Mouse (Mus musculus): ENCODE measurements around the gene Dph7. TPM values are rescaled to one million over a fixed set of nuclear protein-coding genes. Genes with fewer than 3 reads are reported as not detected.

The Dph7 gene
- not detected in 2 replicates for polyA plus RNA-seq (2012; ENCODE audit: insufficient read depth, insufficient read length, low replicate concordance, missing spikeins)

GRCm38 (mm10) chr2:24962304-24963000 lies at the start of gene Dph7:
Dph7 (plus strand) TSS chr2:24962400.
- TF ChIP-seq POLR2A (IDR thresholded peaks at IDR 0.05; ENCODE audit: insufficient read depth, low read depth, low read length) (peak; percentile 58), CTCF (IDR thresholded peaks at IDR 0.05; ENCODE audit: insufficient read depth, low read depth, low read length) (peak; percentile 92)
- Histone ChIP-seq H3K27ac (ENCODE audit: insufficient read depth, low read depth, low read length) (peak within 1 kb of the TSS; percentile 19; the same call in 1 of the 2 replicates), H3K4me3 (ENCODE audit: insufficient read depth, low read depth, low read length) (peak within 1 kb of the TSS; percentile 85), H3K4me1 (ENCODE audit: control insufficient read depth, insufficient read depth, low read length) (peaks cover 2% of the 10 kb centered on the region; the same call in 1 of the 2 replicates)
- under 1% methylated on average over 28 of the region's 28 CpGs for WGBS

- Histone ChIP-seq H3K4me3 (ENCODE audit: insufficient read depth, low read depth, low read length) (no peak overlapping the region), H3K27ac (ENCODE audit: insufficient read depth, low read depth, low read length) (no peak overlapping the region), H3K4me1 (ENCODE audit: control insufficient read depth, insufficient read depth, low read length) (no peaks in the 10 kb centered on the region)
- TF ChIP-seq CTCF (IDR thresholded peaks at IDR 0.05; ENCODE audit: insufficient read depth, low read depth, low read length) (no peak), POLR2A (IDR thresholded peaks at IDR 0.05; ENCODE audit: insufficient read depth, low read depth, low read length) (no peak)
These were observed 49.6 kb upstream of the Dph7 start for GRCm38 (mm10) chr2:24912589-24912988.

- H3K27ac ChIP-seq (ENCODE audit: insufficient read depth, low read depth, low read length) = no peak overlapping the region
- TF ChIP-seq POLR2A (IDR thresholded peaks at IDR 0.05; ENCODE audit: insufficient read depth, low read depth, low read length) (no peak), CTCF (IDR thresholded peaks at IDR 0.05; ENCODE audit: insufficient read depth, low read depth, low read length) (no peak)
- H3K4me1 ChIP-seq (ENCODE audit: control insufficient read depth, insufficient read depth, low read length) = no peaks in the 10 kb centered on the region
- 65% methylated on average over 3 of the region's 3 CpGs for WGBS
- H3K4me3 ChIP-seq (ENCODE audit: insufficient read depth, low read depth, low read length) = no peak overlapping the region
These were observed 47.4 kb upstream of the Dph7 start for GRCm38 (mm10) chr2:24914762-24915161.

- Histone ChIP-seq H3K4me3 (ENCODE audit: insufficient read depth, low read depth, low read length) (peak within 1 kb of the TSS; percentile 92), H3K27ac (ENCODE audit: insufficient read depth, low read depth, low read length) (peak within 1 kb of the TSS; percentile 82), H3K4me1 (ENCODE audit: control insufficient read depth, insufficient read depth, low read length) (no peaks in the 10 kb centered on the region)
- 1% methylated on average over 112 of the region's 112 CpGs for WGBS
- TF ChIP-seq POLR2A (IDR thresholded peaks at IDR 0.05; ENCODE audit: insufficient read depth, low read depth, low read length) (peak; percentile 78), CTCF (IDR thresholded peaks at IDR 0.05; ENCODE audit: insufficient read depth, low read depth, low read length) (no peak)
These were observed 43.0 kb upstream of the Dph7 start, which contains the start of gene Ehmt1 for GRCm38 (mm10) chr2:24918930-24919838. Ehmt1 (minus strand) TSS chr2:24919614.

- TF ChIP-seq CTCF (IDR thresholded peaks at IDR 0.05; ENCODE audit: insufficient read depth, low read depth, low read length) (no peak), POLR2A (IDR thresholded peaks at IDR 0.05; ENCODE audit: insufficient read depth, low read depth, low read length) (no peak)
- Histone ChIP-seq H3K4me3 (ENCODE audit: insufficient read depth, low read depth, low read length) (peak overlapping the region; percentile 92), H3K27ac (ENCODE audit: insufficient read depth, low read depth, low read length) (peak overlapping the region; percentile 82), H3K4me1 (ENCODE audit: control insufficient read depth, insufficient read depth, low read length) (no peaks in the 10 kb centered on the region)
- WGBS = 10% methylated on average over 8 of the region's 8 CpGs
These were observed 42.4 kb upstream of the Dph7 start for GRCm38 (mm10) chr2:24919839-24920175.

GRCm38 (mm10) chr2:24923561-24923960 lies 38.6 kb upstream of the Dph7 start:
- 57% methylated on average over 2 of the region's 2 CpGs for WGBS
- Histone ChIP-seq H3K4me1 (ENCODE audit: control insufficient read depth, insufficient read depth, low read length) (peaks cover 4% of the 10 kb centered on the region; the same call in 1 of the 2 replicates), H3K27ac (ENCODE audit: insufficient read depth, low read depth, low read length) (no peak overlapping the region), H3K4me3 (ENCODE audit: insufficient read depth, low read depth, low read length) (no peak overlapping the region)
- TF ChIP-seq POLR2A (IDR thresholded peaks at IDR 0.05; ENCODE audit: insufficient read depth, low read depth, low read length) (no peak), CTCF (IDR thresholded peaks at IDR 0.05; ENCODE audit: insufficient read depth, low read depth, low read length) (no peak)

GRCm38 (mm10) chr2:24925284-24925683 lies 36.9 kb upstream of the Dph7 start:
- no peak overlapping the region for H3K4me3 ChIP-seq (ENCODE audit: insufficient read depth, low read depth, low read length)
- no peak for TF ChIP-seq CTCF (IDR thresholded peaks at IDR 0.05; ENCODE audit: insufficient read depth, low read depth, low read length)
- TF ChIP-seq POLR2A (IDR thresholded peaks at IDR 0.05; ENCODE audit: insufficient read depth, low read depth, low read length) = no peak
- no peak overlapping the region for H3K27ac ChIP-seq (ENCODE audit: insufficient read depth, low read depth, low read length)
- WGBS = 89% methylated on average over 8 of the region's 8 CpGs
- H3K4me1 ChIP-seq (ENCODE audit: control insufficient read depth, insufficient read depth, low read length) = peaks cover 4% of the 10 kb centered on the region; the same call in 1 of the 2 replicates

- H3K27ac ChIP-seq (ENCODE audit: insufficient read depth, low read depth, low read length) = no peak overlapping the region
- TF ChIP-seq POLR2A (IDR thresholded peaks at IDR 0.05; ENCODE audit: insufficient read depth, low read depth, low read length) (no peak), CTCF (IDR thresholded peaks at IDR 0.05; ENCODE audit: insufficient read depth, low read depth, low read length) (no peak)
- H3K4me1 ChIP-seq (ENCODE audit: control insufficient read depth, insufficient read depth, low read length) = peaks cover 4% of the 10 kb centered on the region; the same call in 1 of the 2 replicates
- WGBS = 89% methylated on average over 9 of the region's 9 CpGs
- no peak overlapping the region for H3K4me3 ChIP-seq (ENCODE audit: insufficient read depth, low read depth, low read length)
These were observed 35.7 kb upstream of the Dph7 start for GRCm38 (mm10) chr2:24926345-24926964.
